ENCODE assay signal across 8 mouse cellular contexts in the genomic region with DNA sequence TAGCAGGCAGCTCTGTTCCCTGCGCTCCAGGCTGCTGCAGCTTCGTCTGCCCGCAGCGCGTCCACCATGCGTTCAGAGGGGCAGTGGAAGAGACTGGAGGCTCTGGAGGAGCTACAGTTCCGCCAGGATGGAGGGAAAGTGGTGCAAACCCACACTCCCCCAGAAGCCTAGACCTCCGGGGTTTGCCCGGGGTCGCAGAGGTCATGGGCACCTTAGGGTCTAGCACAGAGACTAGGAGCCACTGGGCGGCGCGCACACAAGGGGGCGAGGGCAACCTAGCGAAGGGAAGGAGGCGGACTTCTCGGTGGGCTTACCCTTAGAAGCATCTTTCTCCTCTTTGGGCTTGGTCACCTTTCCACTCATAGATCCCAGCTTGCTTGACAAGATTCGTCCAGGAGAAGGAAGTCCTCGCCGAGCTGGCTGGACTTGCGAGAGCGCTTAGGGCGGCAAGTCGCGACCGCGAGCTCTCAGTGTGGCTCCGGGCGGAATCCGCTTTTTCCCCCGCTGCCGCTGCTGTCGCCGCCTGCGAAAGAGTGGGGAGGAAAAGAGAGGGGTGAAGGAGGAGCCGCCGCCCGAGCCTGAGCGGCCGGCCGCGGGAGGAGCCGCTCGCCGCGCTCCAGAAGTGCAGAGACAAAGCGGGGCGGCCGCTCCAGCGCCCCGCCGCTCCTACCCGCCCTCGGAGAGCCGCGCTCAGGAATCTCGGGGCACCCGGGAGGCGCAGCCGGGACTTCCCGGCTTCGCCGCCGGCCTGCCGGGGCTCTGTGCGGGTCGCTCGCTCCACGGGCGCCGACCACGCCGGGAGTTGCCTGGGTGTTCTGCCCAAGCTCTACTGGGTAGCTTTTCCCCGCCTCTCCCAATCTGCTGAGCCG. TPM values are rescaled to one million over a fixed set of nuclear protein-coding genes. Genes with fewer than 3 reads are reported as not detected.
DNase-seq lines count a peak whose midpoint lies in the region; ATAC-seq and TF ChIP-seq lines count a peak whose summit lies in the region.

No protein-coding gene starts in this region.

- peak overlapping the region; percentile 54 for H3K4me2 ChIP-seq in intestine, embryonic 14.5 days (ENCODE audit: low read length)
- H3K4me2 ChIP-seq in neural tube, embryonic 11.5 days (ENCODE audit: low read depth) = peak overlapping the region; percentile 54

- H3K79me2 ChIP-seq in liver, adult 2 months (ENCODE audit: control insufficient read depth, insufficient read depth, low read length) = no peaks in the 10 kb centered on the region

- TF ChIP-seq POLR2A in lung, adult 2 months (IDR thresholded peaks at IDR 0.05; ENCODE audit: borderline replicate concordance, extremely low read depth, low read depth, low read length) = no peak
- TF ChIP-seq POLR2A in cerebellum, adult 2 months (IDR thresholded peaks at IDR 0.05; ENCODE audit: borderline replicate concordance, insufficient read depth, low read length) = no peak
- no peak for TF ChIP-seq POLR2A in liver, adult 2 months (IDR thresholded peaks at IDR 0.05; ENCODE audit: extremely low read depth, insufficient read depth, low read length)

- no peaks in the 10 kb centered on the region for H3K9me3 ChIP-seq in intestine, embryonic 14.5 days (ENCODE audit: control insufficient read depth, low read length)
- H3K9me3 ChIP-seq in neural tube, embryonic 11.5 days (ENCODE audit: control insufficient read depth, low read length) = no peaks in the 10 kb centered on the region

- H3K4me3 ChIP-seq in lung, adult 2 months (replicated peaks; ENCODE audit: extremely low read depth, low read depth, low read length) = peak overlapping the region; percentile 47
- H3K4me3 ChIP-seq in cerebellum, adult 2 months (replicated peaks; ENCODE audit: insufficient read depth, low read depth, low read length) = peak overlapping the region; percentile 86
- H3K4me3 ChIP-seq in intestine, embryonic 14.5 days (ENCODE audit: low read depth, low read length) = peak overlapping the region; percentile 38
- H3K4me3 ChIP-seq in liver, adult 2 months (ENCODE audit: insufficient read depth, low read depth, low read length) = peak overlapping the region; percentile 38
- H3K4me3 ChIP-seq in neural tube, embryonic 11.5 days (ENCODE audit: low read depth, low read length) = peak overlapping the region; percentile 45

- peak overlapping the region; percentile 45 for H3K9ac ChIP-seq in intestine, embryonic 14.5 days (ENCODE audit: low read length)
- H3K9ac ChIP-seq in liver, adult 2 months (ENCODE audit: low read depth, low read length) = no peak overlapping the region
- peak overlapping the region; percentile 64 for H3K9ac ChIP-seq in neural tube, embryonic 11.5 days (ENCODE audit: low read length)

- no peaks in the 10 kb centered on the region for H3K4me1 ChIP-seq in lung, adult 2 months (ENCODE audit: control insufficient read depth, insufficient read depth, low read length)
- H3K4me1 ChIP-seq in cerebellum, adult 2 months (ENCODE audit: control insufficient read depth, insufficient read depth, low read length) = 0 out of 2 replicates have a peak, but pooled peaks cover 3% of the 10 kb centered on the region
- no peaks in the 10 kb centered on the region for H3K4me1 ChIP-seq in intestine, embryonic 14.5 days (replicated peaks; ENCODE audit: control insufficient read depth, insufficient read depth, low read length)
- no peaks in the 10 kb centered on the region; the same call in 1 of the 2 replicates for H3K4me1 ChIP-seq in liver, adult 2 months (ENCODE audit: control insufficient read depth, insufficient read depth, low read length)
- H3K4me1 ChIP-seq in neural tube, embryonic 11.5 days (ENCODE audit: control insufficient read depth, insufficient read depth, low read length) = no peaks in the 10 kb centered on the region

- DNase-seq in lung, adult 2 months = peak; percentile 6
- no peak for DNase-seq in lung, postnatal 25 days (ENCODE audit: low spot score)
- peak; percentile 44 to 61 for DNase-seq in cerebellum, adult 2 months
- peak; percentile 71 for DNase-seq in intestine, embryonic 14.5 days (ENCODE audit: low spot score)
- no peak for DNase-seq in liver, adult 2 months (ENCODE audit: extremely low read depth, low read depth, low spot score)
- peak; percentile 61 for DNase-seq in neural tube, embryonic 11.5 days (ENCODE audit: low spot score)
- DNase-seq in testis, postnatal 14 days (ENCODE audit: low spot score) = peak; percentile 3

- peak; percentile 76 for ATAC-seq in frontal cortex, adult (ENCODE audit: low TSS enrichment)
- peak; percentile 70; the same call in 1 of the 2 replicates for ATAC-seq in intestine, embryonic 14.5 days (replicated peaks; ENCODE audit: low FRiP score, low TSS enrichment, low read depth)
- peak; percentile 67 for ATAC-seq in neural tube, embryonic 11.5 days (ENCODE audit: insufficient read depth, low FRiP score, low TSS enrichment)

- no peaks in the 10 kb centered on the region for H3K27me3 ChIP-seq in cerebellum, adult 2 months (ENCODE audit: control insufficient read depth, insufficient read depth, low read length)
- peaks cover 5% of the 10 kb centered on the region; the same call in 1 of the 2 replicates for H3K27me3 ChIP-seq in intestine, embryonic 14.5 days (replicated peaks; ENCODE audit: control insufficient read depth, insufficient read depth, low read length)
- no peaks in the 10 kb centered on the region for H3K27me3 ChIP-seq in liver, adult 2 months (ENCODE audit: control insufficient read depth, insufficient read depth, low read length)
- H3K27me3 ChIP-seq in neural tube, embryonic 11.5 days (ENCODE audit: control insufficient read depth, insufficient read depth, low read length) = no peaks in the 10 kb centered on the region

- TF ChIP-seq CTCF in lung, adult 2 months (IDR thresholded peaks at IDR 0.05; ENCODE audit: insufficient read depth, low read length) = no peak
- TF ChIP-seq CTCF in cerebellum, adult 2 months (IDR thresholded peaks at IDR 0.05; ENCODE audit: borderline replicate concordance, insufficient read depth, low read depth, low read length) = no peak
- TF ChIP-seq CTCF in liver, adult 2 months (IDR thresholded peaks at IDR 0.05; ENCODE audit: low read depth, low read length) = no peak

- H3K27ac ChIP-seq in cerebellum, adult 2 months (ENCODE audit: insufficient read depth, low read length) = peak overlapping the region; percentile 46
- peak overlapping the region; percentile 27; the same call in 1 of the 2 replicates for H3K27ac ChIP-seq in intestine, embryonic 14.5 days (ENCODE audit: low read depth)
- H3K27ac ChIP-seq in liver, adult 2 months (replicated peaks; ENCODE audit: insufficient read depth, low read depth, low read length) = no peak overlapping the region
- peak overlapping the region; percentile 20; the same call in 1 of the 2 replicates for H3K27ac ChIP-seq in neural tube, embryonic 11.5 days (ENCODE audit: low read depth, low read length)

- no peaks in the 10 kb centered on the region for H3K36me3 ChIP-seq in intestine, embryonic 14.5 days (ENCODE audit: control insufficient read depth, insufficient read depth, low read length)
- no peaks in the 10 kb centered on the region for H3K36me3 ChIP-seq in liver, adult 2 months (ENCODE audit: control insufficient read depth, insufficient read depth, low read length)
- no peaks in the 10 kb centered on the region for H3K36me3 ChIP-seq in neural tube, embryonic 11.5 days (ENCODE audit: control insufficient read depth, insufficient read depth, low read length)

- WGBS in lung, adult 2 months = 25% methylated on average over 75 of the region's 75 CpGs
- WGBS in cerebellum, adult 2 months = 9% methylated on average over 61 of the region's 75 CpGs
- 13% methylated on average over 60 of the region's 75 CpGs for WGBS in intestine, embryonic 14.5 days
- under 1% methylated on average over 71 of the region's 75 CpGs for WGBS in liver, adult 2 months
- WGBS in neural tube, embryonic 11.5 days = 21% methylated on average over 65 of the region's 75 CpGs

RNA-seq across cellular contexts. Expression of gene Fgf13, which starts 0.8 kb away (rescaled TPM):
- polyA plus RNA-seq in lung, adult 2 months (2012; rRNA removed) = 0.25 and 0.89 TPM in 2 replicates
- polyA plus RNA-seq in cerebellum, adult 2 months (2012; rRNA removed) = 40.3 and 44.0 TPM in 2 replicates
- polyA plus RNA-seq in intestine, embryonic 14.5 days (2014; fragmentation: Nextera tagmentation; extraction: Ambion mirVana) = 26.3 and 28.9 TPM in 2 replicates
- not detected in 2 replicates for total RNA-seq in liver, adult 2 months (2014; rRNA removed)
- not detected in 2 replicates for polyA plus RNA-seq in liver, adult 2 months (2012; rRNA removed)
- polyA plus RNA-seq in neural tube, embryonic 11.5 days (2014; fragmentation: Nextera tagmentation; extraction: Ambion mirVana) = 44.0 and 51.1 TPM in 2 replicates

Comparison
In these comparisons a context has a peak if more than half of its experiments do, and no peak if none do; other contexts are left out.
1. DNase-seq: peak in lung, adult 2 months (single experiment), cerebellum, adult 2 months (2 of 2), intestine, embryonic 14.5 days (single experiment), neural tube, embryonic 11.5 days (single experiment) and testis, postnatal 14 days (single experiment); none in lung, postnatal 25 days (single experiment) and liver, adult 2 months (single experiment).
2. RNA of gene Fgf13, which starts 0.8 kb away (polyA plus RNA-seq): 44.0 to 51.1 TPM in neural tube, embryonic 11.5 days, 40.3 to 44.0 TPM in cerebellum, adult 2 months and 26.3 to 28.9 TPM in intestine, embryonic 14.5 days; 0.25 to 0.89 TPM in lung, adult 2 months and not detected in liver, adult 2 months; every median in the first group is over 10 times any median in the second.
3. Peak in every context shown above with its lines, with median percentiles within 50 percentile points of each other: H3K4me3 ChIP-seq and ATAC-seq.